8 mouse cellular contexts compared by ENCODE assay signal in genomic region chr5:34985867-34986266, GRCm38 (mm10). TPM values are rescaled to one million over a fixed set of nuclear protein-coding genes. Genes with fewer than 3 reads are reported as not detected.
A peak's percentile ranks its signal among the peaks of the same experiment; 100 is the strongest.
DNase-seq lines count a peak whose midpoint lies in the region; ATAC-seq lines count a peak whose summit lies in the region.

No protein-coding gene starts in this region.

- ATAC-seq in liver, embryonic 13.5 days (ENCODE audit: low read depth) = peak; percentile 25; the same call in 1 of the 2 replicates

- WGBS in liver, embryonic 13.5 days (ENCODE audit: insufficient replicate concordance) = 39% methylated on average over 2 of the region's 2 CpGs

- H3K9ac ChIP-seq in liver, embryonic 13.5 days = peak overlapping the region; percentile 30; the same call in 1 of the 2 replicates

- peak overlapping the region; percentile 65 for H3K27ac ChIP-seq in liver, embryonic 13.5 days

- H3K4me2 ChIP-seq in liver, embryonic 13.5 days = no peak overlapping the region

- H3K36me3 ChIP-seq in liver, embryonic 13.5 days = peaks cover 65% of the 10 kb centered on the region

- peak; percentile 80 for DNase-seq in 3T3-L1 (ENCODE audit: low read depth, low spot score)
- DNase-seq in Muller cell, postnatal 12 days (ENCODE audit: inconsistent ontology term) = peak; percentile 41
- peak; percentile 69 for DNase-seq in cerebellum, adult 9-10 months
- DNase-seq in gastrocnemius, postnatal 14 days = peak; percentile 75
- DNase-seq in kidney, postnatal 25 days = peak; percentile 84 to 93
- peak; percentile 61 for DNase-seq in liver, embryonic 13.5 days
- DNase-seq in retina, adult 2 months (ENCODE audit: low read depth, low spot score) = peak; percentile 37
- DNase-seq in thymus, postnatal 10 days (ENCODE audit: low spot score in 2 of 2) = peak; percentile 37 to 83

- peaks cover 85% of the 10 kb centered on the region for H3K4me1 ChIP-seq in liver, embryonic 13.5 days (replicated peaks)

- no peaks in the 10 kb centered on the region for H3K9me3 ChIP-seq in liver, embryonic 13.5 days (replicated peaks)

- no peaks in the 10 kb centered on the region for H3K27me3 ChIP-seq in liver, embryonic 13.5 days

- intact Hi-C loops in gastrocnemius, postnatal 14 days (cut with DNase I; ENCODE audit: low total_unique reads) = loop anchor here (2.0 to 5.0 kb wide), 2 partner anchors 39 to 56 kb away; partner anchors contain the start of gene Hgfac

- no peak overlapping the region for H3K4me3 ChIP-seq in liver, embryonic 13.5 days (replicated peaks)

RNA-seq across cellular contexts. Expression of gene Rgs12, which starts 36.6 kb away (rescaled TPM):
- 1 to 10 TPM; 7.1 to 8.6 TPM for total RNA-seq in gastrocnemius, postnatal 14 days (2021)
- 21.7 and 28.8 TPM in 2 replicates for polyA plus RNA-seq in liver, embryonic 13.5 days (2015; fragmentation: Nextera tagmentation; extraction: Ambion mirVana)

RNA-seq across cellular contexts. Expression of gene Hgfac, which starts 55.4 kb away (rescaled TPM):
- total RNA-seq in gastrocnemius, postnatal 14 days (2021) = under 1 TPM; 0.42 to 0.45 TPM
- 51.6 and 53.5 TPM in 2 replicates for polyA plus RNA-seq in liver, embryonic 13.5 days (2015; fragmentation: Nextera tagmentation; extraction: Ambion mirVana)

Comparison
In these comparisons a context has a peak if more than half of its experiments do, and no peak if none do; other contexts are left out.
1. DNase-seq: peak in every context shown above with its lines; median percentile 88 in kidney, postnatal 25 days; 80 in 3T3-L1; 75 in gastrocnemius, postnatal 14 days; 69 in cerebellum, adult 9-10 months; 61 in liver, embryonic 13.5 days; 60 in thymus, postnatal 10 days; 41 in Muller cell, postnatal 12 days; 37 in retina, adult 2 months.